Mouse (Mus musculus) neutrophil, adult 65 days (primary cell): ENCODE data around the gene Naif1. TPM values are rescaled to one million over a fixed set of nuclear protein-coding genes. Genes with fewer than 3 reads are reported as not detected.

Source experiments
- total RNA-seq: library from RNA; stranded (reverse); gene quantifications from 2 replicates; pipeline ENCODE4 v1.2.4, GENCODE M21; 2023

Naif1 gene
- total RNA-seq: 3.6 and 4.1 TPM in 2 replicates

GRCm38 (mm10) chr2:32449761-32450754 is at the start of gene Naif1:
TSS of gene Naif1 (plus strand) at chr2:32450457.

GRCm38 (mm10) chr2:32450881-32451844 is 906 bp downstream of the Naif1 start, which contains the start of gene Slc25a25:
TSS of gene Slc25a25 (minus strand) at chr2:32451445.

Other genes starting within 250 kb of the Naif1 start
- 9.8 and 12.6 TPM in 2 replicates for gene Pomt1, start 213.9 kb upstream of the Naif1 start, total RNA-seq
- 48.5 and 53.5 TPM in 2 replicates for gene Uck1, start 190.3 kb upstream of the Naif1 start, total RNA-seq
- 60.7 and 79.4 TPM in 2 replicates for gene Golga2, start 163.1 kb upstream of the Naif1 start, total RNA-seq
- gene Swi5, start 162.4 kb upstream of the Naif1 start, total RNA-seq: 69.7 and 71.0 TPM in 2 replicates
- gene Ciz1, start 98.1 kb upstream of the Naif1 start, total RNA-seq: 53.8 and 65.5 TPM in 2 replicates
- gene Dnm1, start 97.1 kb upstream of the Naif1 start, total RNA-seq: not detected in 2 replicates
- 39.5 and 56.7 TPM in 2 replicates for gene 1110008P14Rik, start 68.5 kb upstream of the Naif1 start, total RNA-seq
- 6,793 and 10,274 TPM in 2 replicates for gene Lcn2, start 62.2 kb upstream of the Naif1 start, total RNA-seq
- 13.2 and 14.2 TPM in 2 replicates for gene Ptges2, start 54.6 kb upstream of the Naif1 start, total RNA-seq
- 13.2 and 19.6 TPM in 2 replicates for gene Slc25a25, start 988 bp downstream of the Naif1 start, total RNA-seq
- 16.6 and 20.7 TPM in 2 replicates for gene Fam102a, start 84.9 kb downstream of the Naif1 start, total RNA-seq
- 45.4 and 46.0 TPM in 2 replicates for gene Dpm2, start 120.4 kb downstream of the Naif1 start, total RNA-seq
- gene Pip5kl1, start 124.3 kb downstream of the Naif1 start, total RNA-seq: 0.51 TPM in 1 of 2 replicates, not detected in the other
- not detected in 2 replicates for gene 9430097D07Rik, start 125.2 kb downstream of the Naif1 start, total RNA-seq
- gene St6galnac4, start 136.6 kb downstream of the Naif1 start, total RNA-seq: 17.9 and 21.5 TPM in 2 replicates
- 9.5 and 12.8 TPM in 2 replicates for gene St6galnac6, start 149.3 kb downstream of the Naif1 start, total RNA-seq
- gene Ak1, start 171.3 kb downstream of the Naif1 start, total RNA-seq: 0.60 TPM in 1 of 2 replicates, not detected in the other
- gene Eng, start 196.1 kb downstream of the Naif1 start, total RNA-seq: 5.4 and 6.0 TPM in 2 replicates